Mouse (Mus musculus) MEL (cell line): Measurements from ENCODE around the gene Crkl.

Source experiments
- CHD2 ChIP-seq: IDR thresholded peaks from 2 replicates; pipeline ENCODE4 v1.6.1; 2011; ENCODE audit warnings: low read length, improper control_type of control experiment
- CTCF ChIP-seq, 3 experiments: IDR thresholded peaks in 2 of 3; conservative IDR thresholded peaks in 1 of 3; 2 replicates each; pipeline ENCODE4 v1.5.1; 2011 to 2012; ENCODE audit warnings: low read length in 3 of 3, low read depth in 2 of 3, mild to moderate bottlenecking in 2 of 3, improper control_type of control experiment in 1 of 3, inconsistent platforms in 1 of 3, mixed read lengths in 1 of 3, moderate library complexity in 1 of 3; ENCODE audit not compliant: control insufficient read depth in 1 of 3, insufficient read depth in 1 of 3, poor library complexity in 1 of 3, severe bottlenecking in 1 of 3
- E2F4 ChIP-seq: IDR thresholded peaks from 2 replicates; pipeline ENCODE4 v1.6.1; 2011; ENCODE audit warnings: low read depth, low read length, improper control_type of control experiment, borderline replicate concordance
- ETS1 ChIP-seq: IDR thresholded peaks from 2 replicates; pipeline ENCODE4 v1.6.1; 2012; ENCODE audit warnings: low read depth, mild to moderate bottlenecking, inconsistent platforms, low read length, improper control_type of control experiment, moderate library complexity
- GATA1 ChIP-seq: IDR thresholded peaks from 2 replicates; pipeline ENCODE4 v1.6.1; 2011; ENCODE audit warnings: low read depth, low read length, improper control_type of control experiment
- HCFC1 ChIP-seq: IDR thresholded peaks from 2 replicates; pipeline ENCODE4 v1.6.1; 2012; ENCODE audit warnings: low read depth, mild to moderate bottlenecking, inconsistent platforms, low read length, improper control_type of control experiment, moderate library complexity
- MAFK ChIP-seq: IDR thresholded peaks from 2 replicates; pipeline ENCODE4 v1.6.1; 2011; ENCODE audit warnings: low read depth, mild to moderate bottlenecking, low read length, improper control_type of control experiment, borderline replicate concordance
- NRF1 ChIP-seq: IDR thresholded peaks from 2 replicates; pipeline ENCODE4 v1.6.1; 2014; ENCODE audit warnings: low read depth, mild to moderate bottlenecking, inconsistent platforms, low read length, improper control_type of control experiment, moderate library complexity; ENCODE audit not compliant: poor library complexity, insufficient read depth, severe bottlenecking
- POLR2A ChIP-seq, 2 experiments: IDR thresholded peaks; 2 replicates each; pipeline ENCODE4 v1.6.1; 2011 to 2012; ENCODE audit warnings: low read length in 2 of 2, mild to moderate bottlenecking in 2 of 2, control low read depth in 1 of 2, improper control_type of control experiment in 1 of 2, low read depth in 1 of 2, moderate library complexity in 1 of 2; ENCODE audit not compliant: control insufficient read depth in 1 of 2, insufficient read depth in 1 of 2, poor library complexity in 1 of 2
- TBP ChIP-seq: IDR thresholded peaks from 2 replicates; pipeline ENCODE4 v1.8.0; 2011; ENCODE audit warnings: low read depth, low read length, improper control_type of control experiment
- TCF12 ChIP-seq: IDR thresholded peaks from 2 replicates; pipeline ENCODE4 v1.6.1; 2014; ENCODE audit warnings: low read depth, mild to moderate bottlenecking, inconsistent platforms, low read length, improper control_type of control experiment, moderate library complexity
- UBTF ChIP-seq: IDR thresholded peaks from 2 replicates; pipeline ENCODE4 v1.6.1; 2012; ENCODE audit warnings: low read depth, mild to moderate bottlenecking, inconsistent platforms, low read length, improper control_type of control experiment, moderate library complexity, borderline replicate concordance; ENCODE audit not compliant: insufficient read depth
- USF1 ChIP-seq: IDR thresholded peaks from 2 replicates; pipeline ENCODE4 v1.6.1; 2014; ENCODE audit warnings: low read depth, mild to moderate bottlenecking, inconsistent platforms, low read length, improper control_type of control experiment, moderate library complexity
- ZKSCAN1 ChIP-seq: IDR thresholded peaks from 2 replicates; pipeline ENCODE4 v1.6.1; 2012; ENCODE audit warnings: low read depth, mild to moderate bottlenecking, inconsistent platforms, low read length, improper control_type of control experiment, moderate library complexity

- TF ChIP-seq TBP (no peak), POLR2A (IDR thresholded peaks at IDR 0.05; ENCODE audit: control insufficient read depth in 1 of 2, insufficient read depth in 1 of 2, low read depth in 1 of 2, low read length in 2 of 2, poor library complexity in 1 of 2) (0 out of 4 replicates have a peak, but pooled peaks of 1 of the 2 experiments have one; percentile 7), CTCF (IDR thresholded peaks at IDR 0.05 in 2 of 3, conservative IDR thresholded peaks at IDR 0.05 in 1 of 3; ENCODE audit: control insufficient read depth in 1 of 3, insufficient read depth in 1 of 3, low read depth in 2 of 3, low read length in 3 of 3, poor library complexity in 1 of 3, severe bottlenecking in 1 of 3) (no peak), USF1 (no peak), MAFK (no peak), TCF12 (no peak), GATA1 (no peak), UBTF (no peak), CHD2 (no peak), E2F4 (0 out of 2 replicates have a peak, but pooled peaks have one; percentile 32), ETS1 (no peak), NRF1 (no peak), HCFC1 (no peak), ZKSCAN1 (no peak)
These were observed 557 bp downstream of the Crkl start for GRCm38 (mm10) chr16:17452373-17452715.
